Mouse (Mus musculus) midbrain, embryonic 10.5 days (tissue): ENCODE results near the gene Cers5. TPM values are rescaled to one million over a fixed set of nuclear protein-coding genes. Genes with fewer than 3 reads are reported as not detected.
"Not testable (repeated sequence)": the region's sequence is repeated elsewhere in the genome, so short reads cannot be mapped to it uniquely, and the experiment has no call there.

Experiments used
- DNase-seq: peaks from one replicate; pipeline ENCODE4 v3.0.0-alpha.2; 2017; ENCODE audit warnings: low spot score
- H3K27ac ChIP-seq: fragments of 300-500 bp; sonication (generic); replicated peaks from 2 replicates; pipeline ENCODE4 v1.5.1; 2016; ENCODE audit warnings: mild to moderate bottlenecking
- H3K27me3 ChIP-seq: fragments of 300-500 bp; sonication (generic); 2 replicates; pipeline ENCODE4 v1.6.1; 2016; ENCODE audit warnings: low read depth, mild to moderate bottlenecking; ENCODE audit not compliant: poor library complexity, severe bottlenecking
- H3K36me3 ChIP-seq: fragments of 300-500 bp; sonication (generic); 2 replicates; pipeline ENCODE4 v1.6.1; 2016; ENCODE audit warnings: mild to moderate bottlenecking, moderate library complexity
- H3K4me1 ChIP-seq: fragments of 300-500 bp; sonication (generic); 2 replicates; pipeline ENCODE4 v1.6.1; 2016
- H3K4me3 ChIP-seq: fragments of 300-500 bp; sonication (generic); 2 replicates; pipeline ENCODE4 v1.5.1; 2016; ENCODE audit warnings: mild to moderate bottlenecking, moderate library complexity
- H3K9me3 ChIP-seq: fragments of 300-500 bp; sonication (generic); replicated peaks from 2 replicates; pipeline ENCODE4 v1.6.1; 2016; ENCODE audit warnings: mild to moderate bottlenecking
- WGBS: fragments of 180-500 bp; shearing (Covaris S2); methylation state at CpG from one replicate; pipeline ENCODE4 v1.1.7; 2016; 5-methylcytosine and 5-hydroxymethylcytosine counted together
- polyA plus RNA-seq: library from polyadenylated mRNA; unstranded; fragments of >200 nt; fragmentation: Nextera tagmentation; extraction: Ambion mirVana; gene quantifications from 2 replicates; pipeline ENCODE4 v1.2.1, GENCODE M21; 2016

Gene Cers5
- polyA plus RNA-seq, 1 experiment from 2014 or later, result 63.5 TPM

GRCm38 (mm10) chr15:99710221-99711190 lies 62.2 kb downstream of the Cers5 start:
- Histone ChIP-seq H3K4me1 (peaks cover 16% of the 10 kb centered on the region), H3K36me3 (peaks cover 98% of the 10 kb centered on the region), H3K4me3 (no peak overlapping the region), H3K27me3 (no peaks in the 10 kb centered on the region), H3K27ac (no peak overlapping the region), H3K9me3 (no peaks in the 10 kb centered on the region)
- no peak for DNase-seq
- 94% methylated on average over 10 of the region's 10 CpGs for WGBS

- no peaks in the 10 kb centered on the region for H3K27me3 ChIP-seq
- no peak overlapping the region for H3K4me3 ChIP-seq
- H3K4me1 ChIP-seq, result peaks cover 28% of the 10 kb centered on the region
- H3K27ac ChIP-seq, result no peak overlapping the region
- H3K36me3 ChIP-seq, result peaks cover 96% of the 10 kb centered on the region
- H3K9me3 ChIP-seq, result no peaks in the 10 kb centered on the region
- DNase-seq, result no peak
- 96% methylated on average over 13 of the region's 13 CpGs for WGBS
Observed at GRCm38 (mm10) chr15:99708176-99708575, 64.5 kb downstream of the Cers5 start.

GRCm38 (mm10) chr15:99705440-99706048 lies 67.1 kb downstream of the Cers5 start, which contains the start of gene Gm17349:
Gm17349 (minus strand) TSS chr15:99705490.
- Histone ChIP-seq H3K27ac (peak within 1 kb of the TSS; percentile 100), H3K4me3 (peak within 1 kb of the TSS; percentile 93), H3K36me3 (peaks cover 72% of the 10 kb centered on the region), H3K27me3 (no peaks in the 10 kb centered on the region), H3K4me1 (peaks cover 41% of the 10 kb centered on the region), H3K9me3 (no peaks in the 10 kb centered on the region)
- WGBS, result 62% methylated on average over 11 of the region's 11 CpGs
- DNase-seq, result peak; percentile 56

GRCm38 (mm10) chr15:99704881-99705280 lies 67.8 kb downstream of the Cers5 start:
- no peaks in the 10 kb centered on the region; the same call in 1 of the 2 replicates for H3K27me3 ChIP-seq
- peak; percentile 50 for DNase-seq
- H3K4me1 ChIP-seq, result peaks cover 47% of the 10 kb centered on the region
- peak overlapping the region; percentile 100 for H3K27ac ChIP-seq
- H3K4me3 ChIP-seq, result peak overlapping the region; percentile 93
- WGBS, result 34% methylated on average over 7 of the region's 7 CpGs
- no peaks in the 10 kb centered on the region for H3K9me3 ChIP-seq
- peaks cover 65% of the 10 kb centered on the region for H3K36me3 ChIP-seq

- no peaks in the 10 kb centered on the region; the same call in 1 of the 2 replicates for H3K27me3 ChIP-seq
- WGBS, result 31% methylated on average over 23 of the region's 23 CpGs
- H3K9me3 ChIP-seq, result no peaks in the 10 kb centered on the region
- H3K36me3 ChIP-seq, result peaks cover 58% of the 10 kb centered on the region
- peaks cover 47% of the 10 kb centered on the region for H3K4me1 ChIP-seq
- peak; percentile 26 for DNase-seq
- peak overlapping the region; percentile 93 for H3K4me3 ChIP-seq
- peak overlapping the region; percentile 100 for H3K27ac ChIP-seq
Observed at GRCm38 (mm10) chr15:99704041-99704681, 68.5 kb downstream of the Cers5 start.

- H3K36me3 ChIP-seq, result peaks cover 53% of the 10 kb centered on the region
Observed at GRCm38 (mm10) chr15:99703676-99704040, 69.0 kb downstream of the Cers5 start.

GRCm38 (mm10) chr15:99703104-99703503 lies 69.6 kb downstream of the Cers5 start:
- H3K27ac ChIP-seq, result peak overlapping the region; percentile 100
- H3K9me3 ChIP-seq, result no peaks in the 10 kb centered on the region
- no peak for DNase-seq
- peaks cover 52% of the 10 kb centered on the region for H3K4me1 ChIP-seq
- peak overlapping the region; percentile 93 for H3K4me3 ChIP-seq
- WGBS, result 64% methylated on average over 9 of the region's 9 CpGs
- H3K27me3 ChIP-seq, result peaks cover 8% of the 10 kb centered on the region
- H3K36me3 ChIP-seq, result peaks cover 48% of the 10 kb centered on the region

More at GRCm38 (mm10) chr15:99703676-99704040, 69.0 kb downstream of the Cers5 start:
- Histone ChIP-seq H3K4me1 (peaks cover 49% of the 10 kb centered on the region), H3K27me3 (peaks cover 3% of the 10 kb centered on the region), H3K27ac (peak overlapping the region; percentile 100), H3K4me3 (peak overlapping the region; percentile 93), H3K9me3 (no peaks in the 10 kb centered on the region)
- no peak for DNase-seq
- 70% methylated on average over 5 of the region's 5 CpGs for WGBS

- Histone ChIP-seq H3K27ac (peak within 1 kb of the TSS; percentile 100), H3K9me3 (no peaks in the 10 kb centered on the region), H3K4me3 (peak within 1 kb of the TSS; percentile 93), H3K27me3 (peaks cover 17% of the 10 kb centered on the region), H3K4me1 (peaks cover 52% of the 10 kb centered on the region), H3K36me3 (peaks cover 39% of the 10 kb centered on the region)
- WGBS, result under 1% methylated on average over 71 of the region's 71 CpGs
- DNase-seq, result peak; percentile 99
Observed at GRCm38 (mm10) chr15:99701999-99702900, 70.4 kb downstream of the Cers5 start, which contains the start of gene Smarcd1. Smarcd1 (plus strand) TSS chr15:99702129.

- Histone ChIP-seq H3K4me1 (peaks cover 52% of the 10 kb centered on the region), H3K4me3 (peak overlapping the region; percentile 93), H3K36me3 (peaks cover 33% of the 10 kb centered on the region), H3K27me3 (peaks cover 23% of the 10 kb centered on the region), H3K27ac (peak overlapping the region; percentile 100)
- 52% methylated on average over 16 of the region's 16 CpGs for WGBS
- not testable (repeated sequence) for H3K9me3 ChIP-seq, DNase-seq
Observed at GRCm38 (mm10) chr15:99701640-99701998, 71.1 kb downstream of the Cers5 start.

GRCm38 (mm10) chr15:99700219-99701106 lies 72.2 kb downstream of the Cers5 start:
- no peak for DNase-seq
- H3K36me3 ChIP-seq, result peaks cover 22% of the 10 kb centered on the region
- peaks cover 49% of the 10 kb centered on the region for H3K4me1 ChIP-seq
- WGBS, result 90% methylated on average over 18 of the region's 18 CpGs
- H3K4me3 ChIP-seq, result no peak overlapping the region
- H3K27me3 ChIP-seq, result peaks cover 31% of the 10 kb centered on the region
- H3K27ac ChIP-seq, result peak overlapping the region; percentile 100; the same call in 1 of the 2 replicates
- no peaks in the 10 kb centered on the region for H3K9me3 ChIP-seq

GRCm38 (mm10) chr15:99699715-99700114 lies 73.0 kb downstream of the Cers5 start:
- H3K9me3 ChIP-seq, result no peaks in the 10 kb centered on the region
- no peak overlapping the region for H3K27ac ChIP-seq
- H3K4me3 ChIP-seq, result no peak overlapping the region
- WGBS, result 85% methylated on average over 10 of the region's 10 CpGs
- peaks cover 48% of the 10 kb centered on the region for H3K4me1 ChIP-seq
- peaks cover 17% of the 10 kb centered on the region for H3K36me3 ChIP-seq
- no peak for DNase-seq
- H3K27me3 ChIP-seq, result peaks cover 33% of the 10 kb centered on the region
